Mouse (Mus musculus) heart, adult 2 months (tissue): ENCODE measurements at regions not wholly inside any gene's neighbourhood (a gene's known extent, or its start where the extent isn't known, plus 50 kb on each side); places are given as distances from the start of the nearest gene placed in this dataset.

Source experiments
- EP300 ChIP-seq: fragments of 200-500 bp; IDR thresholded peaks from 2 replicates; pipeline ENCODE4 v1.6.1; 2011; ENCODE audit warnings: low read depth, low read length, control low read depth; ENCODE audit not compliant: insufficient read depth
- POLR2A ChIP-seq: fragments of 200-500 bp; IDR thresholded peaks from 2 replicates; pipeline ENCODE4 v1.6.1; 2011; ENCODE audit warnings: mild to moderate bottlenecking, low read depth, low read length, control low read depth; ENCODE audit not compliant: insufficient read depth

DNA sequence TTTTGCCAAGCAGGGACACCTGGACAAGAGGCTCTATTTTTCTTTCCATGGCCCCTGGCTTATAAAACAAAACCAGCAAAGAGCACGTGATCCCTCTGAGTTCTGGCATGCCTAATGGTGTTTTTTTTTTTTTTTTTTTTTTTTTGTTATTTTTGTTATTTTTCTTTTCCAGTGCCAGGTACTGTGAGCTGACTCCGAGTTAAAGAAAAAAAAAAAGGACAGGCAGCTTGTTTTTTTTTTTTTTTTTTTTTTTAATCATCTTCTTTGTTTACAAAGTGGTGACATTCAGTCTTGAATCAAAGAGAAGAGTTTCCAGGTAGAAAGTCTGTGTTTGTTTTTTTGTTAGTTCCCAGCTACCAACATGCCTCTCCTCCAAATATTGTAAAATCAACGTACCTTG is 263.8 kb downstream of the Bcl11a start:
- no peak for TF ChIP-seq EP300
- no peak for TF ChIP-seq POLR2A
